Mouse (Mus musculus) liver, postnatal 0 days (tissue): ENCODE results near the gene Tas2r143. TPM values are rescaled to one million over a fixed set of nuclear protein-coding genes. Genes with fewer than 3 reads are reported as not detected.
A peak's percentile ranks its signal among the peaks of the same experiment; 100 is the strongest.

Experiments
- ATAC-seq: fragments of 200-750 bp; cut with Nextera tagmentation; 2 replicates; pipeline ENCODE4 v1.8.0; 2017; ENCODE audit warnings: mild to moderate bottlenecking, moderate library complexity
- DNase-seq: peaks from one replicate; pipeline ENCODE4 v3.0.0-alpha.2; 2016
- H3K27ac ChIP-seq: fragments of 300-500 bp; sonication (generic); 2 replicates; pipeline ENCODE4 v1.5.1; 2014; ENCODE audit warnings: antibody characterized with exemption, moderate library complexity, mild to moderate bottlenecking, low read depth
- H3K27me3 ChIP-seq: fragments of 300-500 bp; sonication (generic); 2 replicates; pipeline ENCODE4 v1.6.1; 2014; ENCODE audit warnings: low read length, control low read depth, mixed read lengths; ENCODE audit not compliant: insufficient read depth
- H3K36me3 ChIP-seq: fragments of 300-500 bp; sonication (generic); replicated peaks from 2 replicates; pipeline ENCODE4 v1.6.1; 2014; ENCODE audit warnings: mild to moderate bottlenecking, control low read depth, low read length, moderate library complexity, mixed read lengths; ENCODE audit not compliant: insufficient read depth
- H3K4me1 ChIP-seq: fragments of 300-500 bp; sonication (generic); 2 replicates; pipeline ENCODE4 v1.6.1; 2014; ENCODE audit warnings: antibody characterized with exemption, mild to moderate bottlenecking, control low read depth; ENCODE audit not compliant: insufficient read depth
- H3K4me2 ChIP-seq: fragments of 300-500 bp; sonication (generic); 2 replicates; pipeline ENCODE4 v1.6.1; 2014; ENCODE audit warnings: low read depth, mild to moderate bottlenecking, low read length, moderate library complexity, mixed read lengths
- H3K4me3 ChIP-seq: fragments of 300-500 bp; sonication (generic); 2 replicates; pipeline ENCODE4 v1.5.1; 2014; ENCODE audit warnings: low read depth, low read length
- H3K9ac ChIP-seq: fragments of 300-500 bp; sonication (generic); replicated peaks from 2 replicates; pipeline ENCODE4 v1.6.1; 2014; ENCODE audit warnings: mild to moderate bottlenecking, moderate library complexity
- H3K9me3 ChIP-seq: fragments of 300-500 bp; sonication (generic); 2 replicates; pipeline ENCODE4 v1.6.1; 2016; ENCODE audit warnings: mild to moderate bottlenecking, control low read depth, low read length, mixed read lengths
- CTCF ChIP-seq: sonication (generic); IDR thresholded peaks from 2 replicates; pipeline ENCODE4 v1.5.1; 2016; ENCODE audit warnings: antibody characterized with exemption, low read depth
- EP300 ChIP-seq: IDR thresholded peaks from 2 replicates; pipeline ENCODE4 v1.6.1; 2016; ENCODE audit warnings: antibody characterized with exemption, low read depth, mild to moderate bottlenecking
- WGBS: fragments of 180-500 bp; shearing (Covaris S2); extraction: QIAGEN DNeasy Blood & Tissue Kit; methylation state at CpG from one replicate; pipeline ENCODE4 v1.1.7; 2014; ENCODE audit not compliant: insufficient replicate concordance; 5-methylcytosine and 5-hydroxymethylcytosine counted together
- polyA plus RNA-seq: library from polyadenylated mRNA; unstranded; fragments of >200 nt; fragmentation: Nextera tagmentation; extraction: Ambion mirVana; gene quantifications from 2 replicates; pipeline ENCODE4 v1.2.1, GENCODE M21; 2015

The Tas2r143 gene
- polyA plus RNA-seq, 1 experiment from 2014 or later, result not detected

DNA sequence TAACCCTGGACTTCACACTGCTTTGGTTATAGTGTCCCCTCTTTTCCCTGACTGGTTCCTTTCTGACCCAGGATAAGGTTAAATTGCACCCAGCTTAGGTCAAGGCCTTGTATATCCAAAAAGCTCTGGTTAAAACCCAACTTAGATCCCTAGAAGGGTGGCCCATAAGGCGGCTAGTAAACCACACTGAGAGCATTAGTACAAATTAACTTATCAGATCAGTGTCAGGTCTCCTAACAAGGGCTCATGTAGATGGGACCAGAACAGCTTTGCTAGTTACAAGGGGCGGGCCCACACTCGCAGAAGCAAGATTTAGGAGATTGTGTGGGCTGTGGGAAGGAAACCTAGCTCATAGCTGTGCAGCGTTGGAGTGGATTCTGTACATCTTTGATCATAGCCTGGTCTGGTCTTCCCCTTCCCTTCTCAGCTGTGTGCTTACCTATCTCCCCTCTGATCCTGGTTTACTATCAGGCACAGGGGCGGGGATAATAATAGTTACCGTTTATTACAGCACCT is 23.5 kb upstream of the Tas2r143 start:
- 55% methylated on average over 6 of the region's 6 CpGs for WGBS
- Histone ChIP-seq H3K36me3 (no peaks in the 10 kb centered on the region), H3K4me2 (no peak overlapping the region), H3K9ac (0 out of 2 replicates have a peak overlapping the region, but pooled peaks have one; percentile 7), H3K27ac (no peak overlapping the region), H3K4me3 (no peak overlapping the region), H3K9me3 (no peaks in the 10 kb centered on the region), H3K27me3 (no peaks in the 10 kb centered on the region), H3K4me1 (peaks cover 18% of the 10 kb centered on the region)
- ATAC-seq, result no peak
- TF ChIP-seq CTCF, result no peak
- no peak for TF ChIP-seq EP300
- no peak for DNase-seq

GRCm38 (mm10) chr6:42377280-42377679 is 22.8 kb upstream of the Tas2r143 start:
- WGBS, result 74% methylated on average over 5 of the region's 5 CpGs
- Histone ChIP-seq H3K9ac (no peak overlapping the region), H3K27me3 (no peaks in the 10 kb centered on the region), H3K4me1 (peaks cover 16% of the 10 kb centered on the region), H3K4me2 (no peak overlapping the region), H3K36me3 (no peaks in the 10 kb centered on the region), H3K4me3 (no peak overlapping the region), H3K9me3 (no peaks in the 10 kb centered on the region), H3K27ac (no peak overlapping the region)
- ATAC-seq, result no peak
- TF ChIP-seq EP300, result no peak
- TF ChIP-seq CTCF, result no peak
- DNase-seq, result no peak

DNA sequence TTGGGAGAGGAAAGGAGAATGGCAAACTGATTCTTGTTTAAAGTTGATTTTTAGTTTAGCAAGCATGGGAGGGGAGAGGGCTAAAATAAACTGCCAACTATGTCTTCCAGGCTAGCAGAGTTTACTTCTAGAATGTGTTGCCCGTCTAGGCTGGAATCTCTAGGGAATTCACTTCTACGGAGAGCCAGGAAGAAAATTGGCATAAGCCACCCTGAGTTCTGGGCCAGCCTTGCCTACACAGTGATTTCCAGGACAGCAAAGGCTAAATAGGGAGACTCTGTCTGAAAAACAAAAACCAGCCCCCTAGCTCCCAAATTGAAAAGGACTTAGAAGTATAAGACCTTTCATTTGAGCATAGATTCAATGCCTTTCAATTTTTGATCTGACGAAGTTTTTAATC is 20.5 kb upstream of the Tas2r143 start:
- no peaks in the 10 kb centered on the region for H3K27me3 ChIP-seq
- no peak overlapping the region for H3K4me2 ChIP-seq
- H3K9me3 ChIP-seq, result no peaks in the 10 kb centered on the region
- no peaks in the 10 kb centered on the region for H3K36me3 ChIP-seq
- ATAC-seq (no peak), DNase-seq (no peak)
- H3K9ac ChIP-seq, result no peak overlapping the region
- H3K27ac ChIP-seq, result no peak overlapping the region
- H3K4me3 ChIP-seq, result no peak overlapping the region
- peaks cover 4% of the 10 kb centered on the region; the same call in 1 of the 2 replicates for H3K4me1 ChIP-seq
- TF ChIP-seq CTCF (no peak), EP300 (no peak)
- 59% methylated on average over 3 of the region's 3 CpGs for WGBS

DNA sequence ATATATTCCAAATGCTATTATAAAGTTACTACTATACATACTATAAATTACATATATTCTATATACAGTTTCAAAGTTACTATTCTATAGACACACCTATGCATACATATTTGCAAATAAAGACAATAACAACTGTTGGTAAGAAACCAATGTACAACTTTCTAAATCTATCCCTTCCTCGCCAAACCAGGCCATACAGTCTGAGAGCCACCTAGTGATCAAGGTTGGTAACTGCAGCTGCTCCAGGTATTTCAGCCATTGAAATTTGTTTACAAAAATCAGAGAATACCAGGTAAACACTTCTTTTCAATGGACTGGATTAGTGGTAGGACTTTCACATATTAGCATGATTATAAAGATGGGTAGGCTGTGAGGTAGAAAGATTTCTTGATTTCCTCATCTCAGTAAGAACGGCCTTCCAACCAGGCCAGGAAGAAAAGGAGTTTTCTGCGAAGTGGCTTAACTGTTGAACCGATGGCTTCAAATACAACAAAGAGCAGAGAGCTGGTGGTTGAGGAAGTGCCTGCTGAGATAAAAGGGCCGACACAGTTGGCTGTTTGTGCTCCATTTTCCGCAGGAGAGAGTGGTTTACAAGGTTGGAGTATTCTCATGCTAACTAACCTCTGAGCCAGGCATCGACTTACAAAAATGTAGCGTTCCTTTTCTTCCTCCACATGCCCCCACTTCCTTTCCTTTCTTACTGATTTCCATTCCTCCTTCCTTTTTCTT is 19.5 kb upstream of the Tas2r143 start:
- no peak for TF ChIP-seq EP300
- TF ChIP-seq CTCF, result peak; percentile 85
- Histone ChIP-seq H3K4me3 (no peak overlapping the region), H3K9ac (no peak overlapping the region), H3K4me1 (no peaks in the 10 kb centered on the region; the same call in 1 of the 2 replicates), H3K27ac (no peak overlapping the region), H3K4me2 (no peak overlapping the region), H3K9me3 (no peaks in the 10 kb centered on the region), H3K36me3 (no peaks in the 10 kb centered on the region), H3K27me3 (no peaks in the 10 kb centered on the region)
- 32% methylated on average over 8 of the region's 8 CpGs for WGBS
- ATAC-seq (no peak), DNase-seq (peak; percentile 39)

GRCm38 (mm10) chr6:42381221-42381620 is 18.8 kb upstream of the Tas2r143 start:
- WGBS, result 71% methylated on average over 2 of the region's 2 CpGs
- Histone ChIP-seq H3K27ac (no peak overlapping the region), H3K9me3 (no peaks in the 10 kb centered on the region), H3K4me1 (no peaks in the 10 kb centered on the region; the same call in 1 of the 2 replicates), H3K4me3 (no peak overlapping the region), H3K27me3 (no peaks in the 10 kb centered on the region), H3K4me2 (no peak overlapping the region), H3K9ac (no peak overlapping the region), H3K36me3 (no peaks in the 10 kb centered on the region)
- DNase-seq (no peak), ATAC-seq (no peak)
- TF ChIP-seq CTCF (no peak), EP300 (no peak)

GRCm38 (mm10) chr6:42381916-42382381 is 18.1 kb upstream of the Tas2r143 start:
- no peaks in the 10 kb centered on the region for H3K36me3 ChIP-seq
- DNase-seq (no peak), ATAC-seq (peak; percentile 74)
- TF ChIP-seq CTCF, result no peak
- TF ChIP-seq EP300, result no peak
- H3K27me3 ChIP-seq, result no peaks in the 10 kb centered on the region
- no peaks in the 10 kb centered on the region for H3K9me3 ChIP-seq
- WGBS, result 53% methylated on average over 9 of the region's 9 CpGs
- H3K4me3 ChIP-seq, result no peak overlapping the region
- no peak overlapping the region for H3K9ac ChIP-seq
- peak overlapping the region; percentile 34; the same call in 1 of the 2 replicates for H3K27ac ChIP-seq
- no peaks in the 10 kb centered on the region for H3K4me1 ChIP-seq
- H3K4me2 ChIP-seq, result no peak overlapping the region
